Mouse (Mus musculus): ENCODE measurements around the gene Olfr60.

DNA sequence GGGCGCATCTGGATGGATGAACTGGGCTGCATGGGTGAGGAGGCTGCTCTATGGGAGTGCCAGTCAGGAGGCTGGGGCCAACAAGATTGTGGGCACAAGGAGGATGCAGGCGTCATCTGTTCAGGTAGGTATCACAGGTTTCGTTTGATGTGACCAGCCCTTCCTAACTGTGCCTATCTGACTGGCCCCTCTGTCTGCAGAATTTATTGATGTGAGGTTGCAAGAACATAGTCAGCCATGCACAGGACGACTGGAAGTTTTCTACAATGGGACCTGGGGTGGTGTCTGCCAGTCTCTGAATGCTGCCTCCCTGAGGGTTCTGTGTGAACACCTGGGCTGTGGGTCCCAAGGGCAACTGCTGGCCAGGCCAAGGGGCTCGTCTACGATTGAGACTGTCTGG lies 64.6 kb downstream of the Olfr60 start:
- TF ChIP-seq RCOR1 (IDR thresholded peaks at IDR 0.05; ENCODE audit: low read depth, low read length) (no peak), TCF12 (IDR thresholded peaks at IDR 0.05; ENCODE audit: low read depth, low read length) (no peak), MAFK (IDR thresholded peaks at IDR 0.05; ENCODE audit: borderline replicate concordance, low read depth, low read length) (no peak)

Data from MEL (cell line).